Mouse (Mus musculus) stomach, postnatal 0 days (tissue): ENCODE measurements around the gene Mbd5.

Experiments
- CTCF ChIP-seq: IDR thresholded peaks from 2 replicates; pipeline ENCODE4 v1.5.1; 2016; ENCODE audit warnings: antibody characterized with exemption, low read depth, mild to moderate bottlenecking, moderate library complexity
- EP300 ChIP-seq: optimal IDR thresholded peaks from 2 replicates; pipeline ENCODE3; 2016; ENCODE audit warnings: antibody characterized with exemption

DNA sequence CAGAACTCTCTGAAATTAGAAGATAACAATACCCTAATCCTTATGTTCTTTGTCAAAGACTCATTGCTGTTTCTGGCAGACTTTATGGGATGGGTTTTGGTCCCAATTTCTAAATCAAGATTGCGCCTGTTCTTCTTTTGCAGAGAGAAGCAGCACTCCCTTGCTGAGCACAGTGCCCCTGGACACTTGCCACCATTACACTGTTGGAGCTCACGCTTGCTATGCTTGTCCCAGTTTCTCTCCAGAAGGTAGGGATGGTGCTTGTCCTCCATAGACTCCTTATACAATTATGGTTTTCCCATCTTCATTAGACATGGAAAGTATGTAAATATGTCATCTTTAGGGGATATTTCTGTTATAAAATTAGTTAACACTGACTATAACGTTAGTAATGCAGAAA is 220.5 kb downstream of the Mbd5 start:
- TF ChIP-seq CTCF (no peak), EP300 (no peak)
